32 mouse cellular contexts compared by ENCODE assay signal in the genomic region with DNA sequence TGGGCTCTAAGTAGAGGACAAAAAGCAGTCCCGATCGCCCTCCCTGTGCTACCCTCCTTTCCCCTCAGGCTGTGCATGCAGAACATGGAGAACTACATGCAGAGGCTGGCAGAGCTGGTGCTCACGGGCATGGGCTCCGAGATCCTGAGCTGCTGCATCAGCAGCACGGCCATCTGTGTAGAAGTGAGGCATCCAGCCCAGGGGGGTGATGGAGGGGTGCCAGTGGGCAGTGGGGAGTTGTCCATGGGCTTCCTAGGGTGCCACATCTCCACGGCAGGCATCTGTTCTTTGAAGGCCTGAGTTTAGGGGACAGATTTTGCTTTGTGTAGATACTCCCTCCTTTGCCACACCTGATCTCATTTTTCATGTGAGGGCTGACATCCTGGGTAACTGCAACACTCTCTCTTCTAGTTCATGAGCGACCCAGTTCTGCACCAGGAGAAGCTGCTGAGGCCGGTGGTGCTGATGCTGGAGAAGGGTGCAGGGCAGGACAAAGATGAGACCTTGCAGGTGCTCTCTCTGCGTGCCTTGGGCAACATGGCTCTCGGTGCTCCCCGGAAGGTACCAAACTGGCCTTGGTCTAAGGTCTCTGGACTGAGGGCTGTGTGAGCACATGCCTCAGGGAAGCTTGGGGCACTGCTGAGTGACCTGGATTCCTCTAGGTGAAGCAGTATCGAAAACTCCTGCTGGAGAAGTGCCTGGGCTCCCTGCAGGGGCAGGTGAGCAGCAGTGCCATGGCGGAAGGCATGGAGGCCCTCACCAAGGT. TPM values are rescaled to one million over a fixed set of nuclear protein-coding genes. Genes with fewer than 3 reads are reported as not detected.
DNase-seq lines count a peak whose midpoint lies in the region; TF ChIP-seq lines count a peak whose summit lies in the region.
"Had no signal": no experiment of that assay in that cellular context is flagged by ENCODE, and none has a peak within 500 bp of the region (broad histone marks: within the 10 kb centered on the region; RNA-seq: fewer than 3 reads in every experiment).

No protein-coding gene starts in this region.

- no peak for TF ChIP-seq CTCF in gastrocnemius, adult 2 months (IDR thresholded peaks at IDR 0.05)

- DNase-seq in gastrocnemius, adult 2 months, result peak; percentile 41
- no peak for DNase-seq in gastrocnemius, adult 8-10 months (ENCODE audit: low spot score in 2 of 2)
- peak; percentile 76 for DNase-seq in left cerebral cortex, postnatal 4 days
- DNase-seq in left cerebral cortex, postnatal 14 days (ENCODE audit: low spot score in 2 of 2), result no peak
- DNase-seq in cerebellum, adult 9-10 months, result peak; percentile 54
- peak; percentile 62 for DNase-seq in cerebellum, adult 9-11 months
- no peak for DNase-seq in lung, postnatal 4 days
- DNase-seq: B cell, adult 2 months; gastrocnemius, postnatal 36 days; heart, adult 2 months; heart, postnatal 10 days; kidney, adult 11 months; kidney, postnatal 36 days; retina, postnatal 1 day; right cerebral cortex, postnatal 14 days; thymus, postnatal 14 days had no signal

- no peak overlapping the region for H3K27ac ChIP-seq in gastrocnemius, adult 2 months
- H3K27ac ChIP-seq: embryonic facial prominence, embryonic 10.5 days; embryonic facial prominence, embryonic 15.5 days; forebrain, embryonic 12.5 days; heart, adult 2 months; heart, embryonic 13.5 days; hindbrain, embryonic 14.5 days; kidney, embryonic 15.5 days; limb, embryonic 13.5 days; lung, embryonic 15.5 days; midbrain, embryonic 15.5 days; neural tube, embryonic 15.5 days had no signal

- H3K4me3 ChIP-seq in gastrocnemius, adult 2 months, result no peak overlapping the region
- H3K4me3 ChIP-seq: embryonic facial prominence, embryonic 10.5 days; embryonic facial prominence, embryonic 15.5 days; forebrain, embryonic 12.5 days; heart, adult 2 months; heart, embryonic 13.5 days; kidney, embryonic 15.5 days; limb, embryonic 13.5 days; lung, embryonic 15.5 days; midbrain, embryonic 15.5 days; neural tube, embryonic 15.5 days had no signal

- intact Hi-C loops in gastrocnemius, adult 2 months (cut with DNase I), result no loop called here
- intact Hi-C loops in left cerebral cortex, postnatal 4 days (cut with DNase I), result no loop called here
- intact Hi-C loops in left cerebral cortex, postnatal 14 days (cut with DNase I), result no loop called here

RNA-seq across cellular contexts. Expression of gene Hjurp, which starts 21.3 kb away (rescaled TPM):
- 1 to 10 TPM; 6.1 to 6.6 TPM for total RNA-seq in gastrocnemius, adult 2 months (2021)
- 1 to 10 TPM; 4.4 to 6.3 (median 4.7) TPM for total RNA-seq in gastrocnemius, adult 8-10 months (2022)
- 10 to 100 TPM; 75.3 to 78.8 TPM for total RNA-seq in left cerebral cortex, postnatal 4 days (2021)
- total RNA-seq in left cerebral cortex, postnatal 14 days (2021), result 10 to 100 TPM; 36.8 to 38.3 TPM

RNA-seq across cellular contexts. Expression of gene Trpm8, which starts 21.3 kb away (rescaled TPM):
- total RNA-seq in gastrocnemius, adult 2 months (2021), result not detected
- total RNA-seq in gastrocnemius, adult 8-10 months (2022), result not detected
- total RNA-seq in left cerebral cortex, postnatal 4 days (2021), result 1 to 10 TPM in 1 of 2 experiments, under 1 TPM in 1; 0.82 to 1.2 TPM
- under 1 TPM; 0.61 to 0.68 TPM for total RNA-seq in left cerebral cortex, postnatal 14 days (2021)
- total RNA-seq: adrenal gland, adult 18-20 months; gastrocnemius, postnatal 36 days; heart, adult 2 months; heart, postnatal 10 days; hematopoietic stem cell, adult 5-6 weeks; megakaryocyte-erythroid progenitor cell, adult 5-6 weeks had no signal

RNA-seq across cellular contexts. Expression of gene Mroh2a, which starts 29.4 kb away (rescaled TPM):
- not detected for total RNA-seq in gastrocnemius, adult 2 months (2021)
- total RNA-seq in gastrocnemius, adult 8-10 months (2022), result not detected
- total RNA-seq in left cerebral cortex, postnatal 4 days (2021), result under 1 TPM; 0.04 to 0.20 TPM
- under 1 TPM; 0.04 to 0.06 TPM for total RNA-seq in left cerebral cortex, postnatal 14 days (2021)
- total RNA-seq: gastrocnemius, postnatal 36 days had no signal

RNA-seq across cellular contexts. Expression of gene Ugt1a1, which starts 44.4 kb away (rescaled TPM):
- total RNA-seq in gastrocnemius, adult 2 months (2021), result not detected
- under 1 TPM in 2 of 4 experiments, not detected in 2; 0.12 to 0.46 TPM for total RNA-seq in gastrocnemius, adult 8-10 months (2022)
- under 1 TPM in 1 of 2 experiments, not detected in 1; 0.34 TPM for total RNA-seq in left cerebral cortex, postnatal 4 days (2021)
- under 1 TPM in 1 of 2 experiments, not detected in 1; 0.15 TPM for total RNA-seq in left cerebral cortex, postnatal 14 days (2021)
- total RNA-seq: gastrocnemius, postnatal 36 days; heart, adult 2 months; heart, postnatal 10 days; hematopoietic stem cell, adult 5-6 weeks; layer of hippocampus, adult 8-10 months; left cerebral cortex, adult 18-20 months; left cerebral cortex, postnatal 25 days; megakaryocyte-erythroid progenitor cell, adult 5-6 weeks had no signal

RNA-seq across cellular contexts. Expression of gene Dnajb3, which starts 50.6 kb away (rescaled TPM):
- not detected for total RNA-seq in gastrocnemius, adult 2 months (2021)
- not detected for total RNA-seq in gastrocnemius, adult 8-10 months (2022)
- total RNA-seq in left cerebral cortex, postnatal 4 days (2021), result 1 to 10 TPM; 4.9 to 5.9 TPM
- 1 to 10 TPM; 2.7 to 3.7 TPM for total RNA-seq in left cerebral cortex, postnatal 14 days (2021)
- total RNA-seq: gastrocnemius, postnatal 36 days; hematopoietic stem cell, adult 5-6 weeks had no signal

Comparison
In these comparisons a context has a peak if more than half of its experiments do, and no peak if none do; other contexts are left out.
1. DNase-seq: peak in gastrocnemius, adult 2 months (single experiment), left cerebral cortex, postnatal 4 days (single experiment), cerebellum, adult 9-10 months (single experiment) and cerebellum, adult 9-11 months (single experiment); none in gastrocnemius, adult 8-10 months (0 of 2), left cerebral cortex, postnatal 14 days (0 of 2) and lung, postnatal 4 days (0 of 2).
2. RNA of gene Hjurp, which starts 21.3 kb away (total RNA-seq): 75.3 to 78.8 TPM in left cerebral cortex, postnatal 4 days and 36.8 to 38.3 TPM in left cerebral cortex, postnatal 14 days; 6.1 to 6.6 TPM in gastrocnemius, adult 2 months and 4.4 to 6.3 TPM in gastrocnemius, adult 8-10 months; every median in the first group is over 4 times any median in the second.